Mouse (Mus musculus) embryonic facial prominence, embryonic 10.5 days (tissue): Measurements from ENCODE around the gene Stard3. TPM values are rescaled to one million over a fixed set of nuclear protein-coding genes. Genes with fewer than 3 reads are reported as not detected.
"Not testable (repeated sequence)": the region's sequence is repeated elsewhere in the genome, so short reads cannot be mapped to it uniquely, and the experiment has no call there.

Experiments
- DNase-seq: peaks from one replicate; pipeline ENCODE4 v3.0.0-alpha.2; 2017; ENCODE audit warnings: low spot score
- H3K27ac ChIP-seq: fragments of 300-500 bp; sonication (generic); replicated peaks from 2 replicates; pipeline ENCODE4 v1.5.1; 2016; ENCODE audit warnings: mild to moderate bottlenecking
- H3K27me3 ChIP-seq: fragments of 300-500 bp; sonication (generic); replicated peaks from 2 replicates; pipeline ENCODE4 v1.6.1; 2016; ENCODE audit warnings: low read depth, mild to moderate bottlenecking; ENCODE audit not compliant: poor library complexity, severe bottlenecking
- H3K36me3 ChIP-seq: fragments of 300-500 bp; sonication (generic); replicated peaks from 2 replicates; pipeline ENCODE4 v1.6.1; 2016; ENCODE audit warnings: mild to moderate bottlenecking, moderate library complexity
- H3K4me1 ChIP-seq: fragments of 300-500 bp; sonication (generic); 2 replicates; pipeline ENCODE4 v1.6.1; 2016
- H3K4me3 ChIP-seq: fragments of 300-500 bp; sonication (generic); 2 replicates; pipeline ENCODE4 v1.5.1; 2016; ENCODE audit warnings: mild to moderate bottlenecking, moderate library complexity
- H3K9me3 ChIP-seq: fragments of 300-500 bp; sonication (generic); 2 replicates; pipeline ENCODE4 v1.6.1; 2016; ENCODE audit warnings: mild to moderate bottlenecking
- WGBS: fragments of 180-500 bp; shearing (Covaris S2); methylation state at CpG from one replicate; pipeline ENCODE4 v1.1.7; 2016; 5-methylcytosine and 5-hydroxymethylcytosine counted together
- polyA plus RNA-seq: library from polyadenylated mRNA; unstranded; fragments of >200 nt; fragmentation: Nextera tagmentation; extraction: Ambion mirVana; gene quantifications from 2 replicates; pipeline ENCODE4 v1.2.1, GENCODE M21; 2016

Stard3 gene
- polyA plus RNA-seq, 1 experiment from 2014 or later, result 40.8 TPM

- 7% methylated on average over 2 of the region's 2 CpGs for WGBS
- DNase-seq, result peak; percentile 71
- H3K27ac ChIP-seq, result peak overlapping the region; percentile 75; the same call in 1 of the 2 replicates
Measured at GRCm38 (mm10) chr11:98372406-98372805, 14.2 kb downstream of the Stard3 start.

GRCm38 (mm10) chr11:98373244-98373643 is 15.1 kb downstream of the Stard3 start:
- H3K4me1 ChIP-seq, result peaks cover 26% of the 10 kb centered on the region
- H3K36me3 ChIP-seq, result peaks cover 48% of the 10 kb centered on the region
- H3K9me3 ChIP-seq, result no peaks in the 10 kb centered on the region
- DNase-seq, result no peak
- 88% methylated on average over 6 of the region's 6 CpGs for WGBS
- no peaks in the 10 kb centered on the region for H3K27me3 ChIP-seq
- no peak overlapping the region for H3K4me3 ChIP-seq
- no peak overlapping the region for H3K27ac ChIP-seq

More at GRCm38 (mm10) chr11:98372406-98372805, 14.2 kb downstream of the Stard3 start:
- H3K4me1 ChIP-seq, result peaks cover 26% of the 10 kb centered on the region
- H3K4me3 ChIP-seq, result 0 out of 2 replicates have a peak overlapping the region, but pooled peaks have one; percentile 32
- no peaks in the 10 kb centered on the region for H3K27me3 ChIP-seq
- peaks cover 39% of the 10 kb centered on the region for H3K36me3 ChIP-seq
- H3K9me3 ChIP-seq, result no peaks in the 10 kb centered on the region

- Histone ChIP-seq H3K4me3 (no peak overlapping the region), H3K27me3 (no peaks in the 10 kb centered on the region), H3K4me1 (peaks cover 26% of the 10 kb centered on the region), H3K36me3 (peaks cover 58% of the 10 kb centered on the region), H3K27ac (no peak overlapping the region), H3K9me3 (no peaks in the 10 kb centered on the region)
- no peak for DNase-seq
- 83% methylated on average over 8 of the region's 8 CpGs for WGBS
Measured at GRCm38 (mm10) chr11:98374266-98374665, 16.1 kb downstream of the Stard3 start.

- 65% methylated on average over 5 of the region's 5 CpGs for WGBS
- no peak overlapping the region for H3K4me3 ChIP-seq
- H3K36me3 ChIP-seq, result peaks cover 79% of the 10 kb centered on the region
- no peak for DNase-seq
- peaks cover 11% of the 10 kb centered on the region for H3K4me1 ChIP-seq
- H3K27me3 ChIP-seq, result no peaks in the 10 kb centered on the region
- no peaks in the 10 kb centered on the region for H3K9me3 ChIP-seq
- no peak overlapping the region for H3K27ac ChIP-seq
Measured at GRCm38 (mm10) chr11:98376756-98377155, 18.6 kb downstream of the Stard3 start.

- Histone ChIP-seq H3K27ac (no peak overlapping the region), H3K9me3 (no peaks in the 10 kb centered on the region), H3K4me1 (0 out of 2 replicates have a peak, but pooled peaks cover 3% of the 10 kb centered on the region), H3K36me3 (peaks cover 81% of the 10 kb centered on the region), H3K4me3 (no peak overlapping the region), H3K27me3 (no peaks in the 10 kb centered on the region)
- WGBS, result 83% methylated on average over 11 of the region's 11 CpGs
- no peak for DNase-seq
Measured at GRCm38 (mm10) chr11:98377787-98378186, 19.6 kb downstream of the Stard3 start.

- H3K27ac ChIP-seq, result 0 out of 2 replicates have a peak overlapping the region, but pooled peaks have one; percentile 31
- WGBS, result 88% methylated on average over 7 of the region's 7 CpGs
- H3K27me3 ChIP-seq, result peaks cover 14% of the 10 kb centered on the region
- H3K9me3 ChIP-seq, result no peaks in the 10 kb centered on the region
- DNase-seq, result no peak
- no peak overlapping the region for H3K4me3 ChIP-seq
- peaks cover 72% of the 10 kb centered on the region for H3K36me3 ChIP-seq
- H3K4me1 ChIP-seq, result peaks cover 14% of the 10 kb centered on the region
Measured at GRCm38 (mm10) chr11:98379379-98379778, 21.2 kb downstream of the Stard3 start.

GRCm38 (mm10) chr11:98380106-98380505 is 21.9 kb downstream of the Stard3 start:
- Histone ChIP-seq H3K9me3 (no peaks in the 10 kb centered on the region), H3K36me3 (peaks cover 65% of the 10 kb centered on the region), H3K4me1 (peaks cover 15% of the 10 kb centered on the region), H3K27me3 (peaks cover 21% of the 10 kb centered on the region), H3K4me3 (no peak overlapping the region), H3K27ac (no peak overlapping the region)
- DNase-seq, result no peak
- WGBS, result 84% methylated on average over 6 of the region's 6 CpGs

- H3K9me3 ChIP-seq, result no peaks in the 10 kb centered on the region
- no peak overlapping the region for H3K27ac ChIP-seq
- DNase-seq, result no peak
- H3K4me3 ChIP-seq, result no peak overlapping the region
- peaks cover 37% of the 10 kb centered on the region for H3K27me3 ChIP-seq
- H3K4me1 ChIP-seq, result peaks cover 21% of the 10 kb centered on the region
- 93% methylated on average over 2 of the region's 2 CpGs for WGBS
- H3K36me3 ChIP-seq, result peaks cover 49% of the 10 kb centered on the region
Measured at GRCm38 (mm10) chr11:98381651-98382050, 23.5 kb downstream of the Stard3 start.

- H3K4me3 ChIP-seq, DNase-seq, H3K9me3 ChIP-seq, H3K27ac ChIP-seq: not testable (repeated sequence)
- Histone ChIP-seq H3K27me3 (peaks cover 44% of the 10 kb centered on the region), H3K4me1 (peaks cover 25% of the 10 kb centered on the region), H3K36me3 (peaks cover 42% of the 10 kb centered on the region)
- WGBS, result 44% methylated on average over 2 of the region's 2 CpGs
Measured at GRCm38 (mm10) chr11:98382405-98382804, 24.2 kb downstream of the Stard3 start.

- Histone ChIP-seq H3K27me3 (peaks cover 55% of the 10 kb centered on the region), H3K27ac (0 out of 2 replicates have a peak within 1 kb of the TSS, but pooled peaks have one; percentile 11), H3K4me3 (no peak within 1 kb of the TSS), H3K4me1 (peaks cover 32% of the 10 kb centered on the region), H3K36me3 (peaks cover 31% of the 10 kb centered on the region), H3K9me3 (no peaks in the 10 kb centered on the region)
- no peak for DNase-seq
- 56% methylated on average over 14 of the region's 14 CpGs for WGBS
Measured at GRCm38 (mm10) chr11:98383261-98384030, 25.3 kb downstream of the Stard3 start, which contains the start of gene Tcap. Gene Tcap (plus strand): TSS chr11:98383811.

GRCm38 (mm10) chr11:98384216-98384615 is 26.0 kb downstream of the Stard3 start:
- H3K36me3 ChIP-seq, result peaks cover 24% of the 10 kb centered on the region
- no peak for DNase-seq
- H3K27me3 ChIP-seq, result peaks cover 62% of the 10 kb centered on the region
- WGBS, result 65% methylated on average over 20 of the region's 20 CpGs
- H3K4me1 ChIP-seq, result peaks cover 37% of the 10 kb centered on the region
- H3K4me3 ChIP-seq, result no peak overlapping the region
- H3K27ac ChIP-seq, result 0 out of 2 replicates have a peak overlapping the region, but pooled peaks have one; percentile 11
- no peaks in the 10 kb centered on the region for H3K9me3 ChIP-seq

- Histone ChIP-seq H3K36me3 (peaks cover 16% of the 10 kb centered on the region), H3K9me3 (no peaks in the 10 kb centered on the region), H3K4me1 (peaks cover 37% of the 10 kb centered on the region), H3K27me3 (peaks cover 70% of the 10 kb centered on the region), H3K4me3 (no peak overlapping the region), H3K27ac (no peak overlapping the region)
- DNase-seq, result no peak
- 59% methylated on average over 8 of the region's 8 CpGs for WGBS
Measured at GRCm38 (mm10) chr11:98384721-98385637, 26.8 kb downstream of the Stard3 start.
